Mouse (Mus musculus) megakaryocyte, embryonic 14.5 days (primary cell): Measurements from ENCODE around the gene 4930596D02Rik. TPM values are rescaled to one million over a fixed set of nuclear protein-coding genes. Genes with fewer than 3 reads are reported as not detected.

Source experiments
- H3K27me3 ChIP-seq: replicated peaks from 2 replicates; pipeline ENCODE3; 2012; ENCODE audit warnings: inconsistent platforms
- H3K36me3 ChIP-seq: replicated peaks from 2 replicates; pipeline ENCODE3; 2012; ENCODE audit warnings: low read length, inconsistent platforms, mixed read lengths
- H3K4me1 ChIP-seq: 2 replicates; pipeline ENCODE4 v1.6.1; 2012; ENCODE audit warnings: inconsistent platforms
- H3K4me3 ChIP-seq: replicated peaks from 2 replicates; pipeline ENCODE3; 2012; ENCODE audit warnings: moderate library complexity, mild to moderate bottlenecking, inconsistent platforms
- H3K9me3 ChIP-seq: 2 replicates; pipeline ENCODE4 v1.6.1; 2012; ENCODE audit warnings: inconsistent platforms
- FLI1 ChIP-seq: IDR thresholded peaks from 2 replicates; pipeline ENCODE4 v1.6.1; 2012; ENCODE audit warnings: low read length, inconsistent platforms, mixed read lengths
- GATA1 ChIP-seq: IDR thresholded peaks from 3 replicates; pipeline ENCODE4 v1.6.1; 2012; ENCODE audit warnings: mixed read lengths, low read length, inconsistent platforms, borderline replicate concordance
- polyA plus RNA-seq: library from polyadenylated mRNA; stranded (reverse); fragments of >175 nt; gene quantifications from 2 replicates; pipeline ENCODE4 v1.2.3, GENCODE M21; 2012; ENCODE audit warnings: low replicate concordance; ENCODE audit not compliant: insufficient read depth

Gene 4930596D02Rik
- polyA plus RNA-seq: not detected in 2 replicates

- TF ChIP-seq GATA1 (no peak), FLI1 (no peak)
- no peaks in the 10 kb centered on the region for H3K4me1 ChIP-seq
Observed at GRCm38 (mm10) chr14:35811878-35812277, at the start of gene 4930596D02Rik. TSS of gene 4930596D02Rik (minus strand) at chr14:35811978.

GRCm38 (mm10) chr14:35853254-35853653 lies 41.5 kb upstream of the 4930596D02Rik start:
- Histone ChIP-seq H3K9me3 (no peaks in the 10 kb centered on the region), H3K4me3 (no peak overlapping the region), H3K36me3 (no peaks in the 10 kb centered on the region), H3K27me3 (no peaks in the 10 kb centered on the region), H3K4me1 (no peaks in the 10 kb centered on the region)
- TF ChIP-seq GATA1: no peak
- no peak for TF ChIP-seq FLI1

More at GRCm38 (mm10) chr14:35811878-35812277, at the start of gene 4930596D02Rik:
- no peaks in the 10 kb centered on the region for H3K36me3 ChIP-seq
- no peak within 1 kb of the TSS for H3K4me3 ChIP-seq
- no peaks in the 10 kb centered on the region for H3K27me3 ChIP-seq
- H3K9me3 ChIP-seq: 0 out of 2 replicates have a peak, but pooled peaks cover 5% of the 10 kb centered on the region

GRCm38 (mm10) chr14:35845271-35845670 lies 33.5 kb upstream of the 4930596D02Rik start:
- TF ChIP-seq FLI1: no peak
- no peak for TF ChIP-seq GATA1
- Histone ChIP-seq H3K27me3 (no peaks in the 10 kb centered on the region), H3K9me3 (no peaks in the 10 kb centered on the region)

GRCm38 (mm10) chr14:35842111-35842721 lies 30.4 kb upstream of the 4930596D02Rik start:
- TF ChIP-seq FLI1: no peak
- no peak for TF ChIP-seq GATA1
- Histone ChIP-seq H3K27me3 (no peaks in the 10 kb centered on the region), H3K9me3 (no peaks in the 10 kb centered on the region), H3K36me3 (no peaks in the 10 kb centered on the region), H3K4me1 (no peaks in the 10 kb centered on the region), H3K4me3 (no peak overlapping the region)

More at GRCm38 (mm10) chr14:35845271-35845670, 33.5 kb upstream of the 4930596D02Rik start:
- no peaks in the 10 kb centered on the region for H3K36me3 ChIP-seq
- no peaks in the 10 kb centered on the region for H3K4me1 ChIP-seq
- no peak overlapping the region for H3K4me3 ChIP-seq

- TF ChIP-seq FLI1 (no peak), GATA1 (no peak)
- Histone ChIP-seq H3K4me3 (no peak overlapping the region), H3K36me3 (no peaks in the 10 kb centered on the region), H3K9me3 (no peaks in the 10 kb centered on the region), H3K4me1 (no peaks in the 10 kb centered on the region), H3K27me3 (no peaks in the 10 kb centered on the region)
Observed at GRCm38 (mm10) chr14:35792656-35793213, 19.0 kb downstream of the 4930596D02Rik start.

GRCm38 (mm10) chr14:35780033-35780432 lies 31.7 kb downstream of the 4930596D02Rik start:
- Histone ChIP-seq H3K36me3 (no peaks in the 10 kb centered on the region), H3K4me1 (no peaks in the 10 kb centered on the region), H3K9me3 (no peaks in the 10 kb centered on the region; the same call in 1 of the 2 replicates), H3K27me3 (no peaks in the 10 kb centered on the region), H3K4me3 (no peak overlapping the region)
- TF ChIP-seq FLI1 (no peak), GATA1 (no peak)

GRCm38 (mm10) chr14:35773306-35773705 lies 38.5 kb downstream of the 4930596D02Rik start:
- Histone ChIP-seq H3K27me3 (no peaks in the 10 kb centered on the region), H3K4me3 (no peak overlapping the region), H3K9me3 (no peaks in the 10 kb centered on the region), H3K4me1 (no peaks in the 10 kb centered on the region), H3K36me3 (no peaks in the 10 kb centered on the region)
- TF ChIP-seq FLI1 (no peak), GATA1 (no peak)
